Mouse (Mus musculus): ENCODE results near the gene Dio3. TPM values are rescaled to one million over a fixed set of nuclear protein-coding genes. Genes with fewer than 3 reads are reported as not detected.
A peak's percentile ranks its signal among the peaks of the same experiment; 100 is the strongest.

Gene Dio3
- total RNA-seq, 2 experiments from 2014 or later = 0.14 to 0.32 TPM

DNA sequence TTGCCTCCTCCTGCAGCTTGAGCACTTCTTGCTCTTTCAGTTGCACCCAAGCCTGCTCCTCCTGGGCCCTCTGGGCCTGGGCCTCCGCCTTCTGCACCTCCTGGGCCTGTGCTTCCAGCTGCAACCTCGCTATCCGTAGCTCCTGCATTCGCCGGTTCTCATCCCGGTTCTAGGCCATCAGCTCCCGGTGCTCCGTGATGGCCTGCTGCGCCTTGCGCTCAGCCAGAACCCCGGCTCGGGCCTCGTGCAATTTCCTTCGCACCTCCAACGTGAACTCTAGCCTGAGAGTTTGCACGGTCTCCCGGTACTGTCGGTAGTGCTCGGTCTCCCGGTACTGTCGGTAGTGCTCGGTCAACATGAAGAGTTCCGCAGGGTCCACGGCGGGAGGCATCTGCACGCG lies 40.8 kb downstream of the Dio3 start:
- no peak for DNase-seq (ENCODE audit: low spot score)

Small RNAs within 50 kb of the gene (microRNA-seq; reads per million reads assigned to microRNA genes)
- gene Mir1247 = 300 reads per million, percentile 70 among the genes with 10 or more reads in this experiment

Other genes starting within 250 kb of the Dio3 start
- 10 to 100 TPM; 66.5 to 75.7 TPM for gene Ppp2r5c, start 168.1 kb downstream of the Dio3 start, total RNA-seq (2021)